Mouse (Mus musculus) layer of hippocampus, adult 2 months (tissue): ENCODE results near the gene Acad11. TPM values are rescaled to one million over a fixed set of nuclear protein-coding genes. Genes with fewer than 3 reads are reported as not detected.

Experiments used
- DNase-seq, 2 experiments: peaks; one replicate each; pipeline ENCODE4 v3.0.0; 2022; ENCODE audit warnings: low spot score in 2 of 2
- H3K27ac ChIP-seq: fragments of 200-600 bp; 2 replicates; pipeline ENCODE4 v1.8.1; 2022
- H3K4me3 ChIP-seq: fragments of 200-600 bp; 2 replicates; pipeline ENCODE4 v1.8.1; 2022; ENCODE audit warnings: mild to moderate bottlenecking
- CTCF ChIP-seq: fragments of 200-600 bp; conservative IDR thresholded peaks from 2 replicates; pipeline ENCODE4 v1.8.1; 2022; ENCODE audit warnings: antibody characterized with exemption, mild to moderate bottlenecking, moderate library complexity
- total RNA-seq, 2 experiments: library from RNA; stranded (reverse); gene quantifications; 2 replicates each; pipeline ENCODE4 v1.2.3; 2021

The Acad11 gene
- total RNA-seq, 2 experiments from 2014 or later = 22.4 to 24.8 TPM

GRCm38 (mm10) chr9:104043676-104044075, 19.5 kb upstream of the Acad11 start:
- no peak for TF ChIP-seq CTCF

GRCm38 (mm10) chr9:104051028-104051427, 12.1 kb upstream of the Acad11 start:
- TF ChIP-seq CTCF = no peak
- no peak for DNase-seq
- Histone ChIP-seq H3K4me3 (no peak overlapping the region), H3K27ac (no peak overlapping the region)

More at GRCm38 (mm10) chr9:104043676-104044075, 19.5 kb upstream of the Acad11 start:
- Histone ChIP-seq H3K27ac (no peak overlapping the region), H3K4me3 (no peak overlapping the region)
- no peak for DNase-seq

DNA sequence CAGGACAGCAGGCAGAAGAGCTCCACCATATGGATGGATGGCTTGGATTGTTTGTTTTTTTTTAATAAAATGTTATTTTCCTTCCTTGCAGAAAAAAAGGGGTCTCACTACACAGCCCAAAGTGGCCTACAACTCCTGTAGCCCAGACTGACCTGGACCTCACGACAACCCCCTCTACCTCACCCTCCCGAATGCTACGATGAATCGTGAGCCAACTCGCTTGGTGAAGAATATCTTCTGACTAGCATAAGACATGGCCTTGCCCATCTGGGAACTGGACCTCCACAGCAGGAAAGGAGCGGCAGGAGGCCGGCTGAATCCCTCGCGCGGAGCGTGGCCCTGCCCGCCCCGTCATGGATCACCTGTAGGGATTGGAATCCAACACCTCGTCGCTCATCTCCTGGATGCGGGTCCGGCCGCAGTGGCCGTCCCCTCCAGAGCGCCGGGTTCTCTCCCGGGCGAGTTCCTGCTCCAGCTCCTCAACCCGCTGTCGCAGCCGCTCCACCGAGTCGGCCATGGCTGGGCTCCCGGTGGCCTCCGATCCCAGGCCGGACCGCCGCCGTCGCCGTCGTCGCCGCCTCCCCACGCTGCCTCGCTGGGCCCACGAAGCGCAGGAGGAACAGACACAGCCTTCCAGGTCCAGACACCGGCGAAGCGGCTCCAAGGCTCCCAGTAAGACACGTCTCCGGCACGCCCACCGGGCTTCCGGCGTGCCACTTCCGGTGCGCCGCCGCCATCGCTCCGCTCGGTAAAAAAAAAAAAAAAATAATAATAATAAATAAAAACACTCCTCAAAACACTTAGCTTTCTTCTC, 540 bp upstream of the Acad11 start, which contains the start of gene Uba5:
Gene Uba5, minus strand, starts transcription at position 705 of the 814 bp plus-strand sequence.
- TF ChIP-seq CTCF = no peak

DNA sequence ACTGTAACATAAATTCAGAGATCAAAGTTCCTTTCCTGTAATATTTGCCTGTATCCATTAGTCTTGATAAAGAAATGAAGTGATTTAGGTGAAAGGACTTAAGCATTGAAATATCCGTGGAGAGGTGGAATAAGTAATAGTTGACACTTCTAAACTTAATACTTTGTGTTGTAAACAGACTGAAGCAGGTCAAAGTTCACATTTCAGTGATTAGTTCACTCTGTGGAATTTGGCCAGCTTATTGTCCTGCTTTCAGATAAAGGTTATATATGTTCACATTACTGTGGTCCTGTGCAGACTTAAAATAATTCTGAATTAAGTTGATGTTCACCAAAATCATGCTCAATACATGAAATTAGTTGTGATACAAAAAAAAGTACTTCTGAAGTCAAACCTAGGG, 1.4 kb downstream of the Acad11 start:
- TF ChIP-seq CTCF = no peak
- no peak for DNase-seq
- no peak overlapping the region for H3K27ac ChIP-seq
- no peak overlapping the region; the same call in 1 of the 2 replicates for H3K4me3 ChIP-seq

More for the DNA sequence above, 540 bp upstream of the Acad11 start, which contains the start of gene Uba5:
- H3K4me3 ChIP-seq = peak within 1 kb of the TSS; percentile 73
- peak within 1 kb of the TSS; percentile 98 for H3K27ac ChIP-seq
- peak; percentile 47 to 66 for DNase-seq

- no peak for DNase-seq
- Histone ChIP-seq H3K27ac (no peak overlapping the region), H3K4me3 (no peak overlapping the region)
- TF ChIP-seq CTCF = no peak
Observed at GRCm38 (mm10) chr9:104070241-104070640, 7.1 kb downstream of the Acad11 start.

DNA sequence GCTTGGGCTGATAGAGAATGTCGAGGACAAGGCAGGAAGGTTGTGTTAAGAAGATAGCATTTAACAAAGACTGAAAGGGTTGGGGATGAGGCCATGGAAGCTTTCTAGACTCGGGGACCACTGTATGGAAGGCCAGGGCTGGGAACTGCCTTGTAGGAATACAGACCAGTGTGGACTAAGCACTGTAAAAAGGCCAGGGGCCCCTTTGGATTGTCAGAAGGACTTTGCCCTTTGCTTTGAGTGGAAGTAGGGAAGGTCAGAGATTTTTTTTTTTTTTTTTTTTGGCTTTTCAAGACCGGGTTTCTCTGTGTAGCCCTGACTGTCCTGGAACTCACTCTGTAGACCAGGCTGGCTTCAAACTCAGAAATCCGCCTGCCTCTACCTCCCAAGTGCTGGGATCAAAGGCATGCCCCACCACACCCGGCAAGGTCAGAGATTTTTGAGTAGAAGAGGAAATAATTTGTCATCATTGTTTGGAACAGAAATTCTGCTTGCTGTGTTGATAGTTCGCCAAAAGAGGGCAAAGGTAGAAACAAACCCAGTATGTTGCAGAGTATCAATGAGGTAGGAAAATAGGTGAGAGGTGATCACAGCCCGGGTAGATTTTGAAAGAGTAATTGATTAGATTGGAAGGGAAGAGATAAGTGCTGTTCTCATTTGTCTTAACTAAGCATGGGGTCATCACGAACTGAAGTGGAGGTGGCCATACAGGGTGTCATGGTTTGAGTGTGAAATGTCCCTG, 7.9 kb downstream of the Acad11 start:
- Histone ChIP-seq H3K4me3 (no peak overlapping the region), H3K27ac (no peak overlapping the region)
- DNase-seq = no peak
- no peak for TF ChIP-seq CTCF

DNA sequence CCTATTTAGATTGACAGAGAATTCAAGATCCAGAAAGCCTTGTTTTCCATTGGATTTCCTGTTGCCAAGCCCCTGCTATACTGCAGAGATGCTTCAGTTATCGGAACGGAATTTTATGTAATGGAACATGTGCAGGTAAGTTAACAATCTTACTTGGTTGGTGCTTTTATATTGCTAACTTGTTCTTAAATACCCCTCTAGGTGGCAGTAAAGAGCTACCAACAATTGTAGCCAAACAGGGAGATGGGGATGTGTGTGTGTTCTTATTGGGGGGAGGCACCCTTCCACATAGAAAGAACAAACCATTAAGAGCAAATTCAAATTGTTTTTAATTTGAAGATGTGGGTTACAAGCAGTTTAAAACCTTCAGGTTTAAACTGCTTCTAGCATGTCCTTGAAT, 12.6 kb downstream of the Acad11 start:
- H3K27ac ChIP-seq = no peak overlapping the region
- H3K4me3 ChIP-seq = no peak overlapping the region
- TF ChIP-seq CTCF = peak; percentile 84
- no peak for DNase-seq

GRCm38 (mm10) chr9:104078780-104079179, 15.6 kb downstream of the Acad11 start:
- no peak for DNase-seq
- no peak for TF ChIP-seq CTCF
- peak overlapping the region; percentile 28; the same call in 1 of the 2 replicates for H3K27ac ChIP-seq
- H3K4me3 ChIP-seq = no peak overlapping the region

GRCm38 (mm10) chr9:104079379-104079778, 16.2 kb downstream of the Acad11 start:
- Histone ChIP-seq H3K27ac (peak overlapping the region; percentile 19; the same call in 1 of the 2 replicates), H3K4me3 (no peak overlapping the region)
- DNase-seq = peak in 1 of 2 experiments; percentile 48
- peak; percentile 83 for TF ChIP-seq CTCF

DNA sequence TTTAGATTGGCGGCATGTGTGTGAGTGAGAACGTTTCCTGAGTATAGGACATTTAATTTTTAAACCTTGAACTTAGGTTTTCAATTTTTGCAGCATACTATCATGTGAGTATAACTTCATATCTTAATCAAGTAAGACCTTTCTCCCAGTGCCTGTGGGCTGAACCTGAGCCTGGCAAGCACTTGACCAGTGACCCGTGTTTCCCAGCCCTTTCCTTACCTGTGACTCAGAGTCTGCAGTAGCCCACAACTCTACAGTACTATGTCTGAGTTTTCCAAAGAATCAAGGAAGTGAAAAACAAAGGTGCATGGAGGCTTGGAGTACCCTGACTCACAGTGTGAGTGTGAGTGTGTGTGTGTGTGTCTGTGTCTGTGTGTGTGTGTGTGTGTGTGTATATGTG, 16.9 kb downstream of the Acad11 start:
- Histone ChIP-seq H3K27ac (no peak overlapping the region), H3K4me3 (no peak overlapping the region)
- no peak for DNase-seq
- no peak for TF ChIP-seq CTCF

- no peak for TF ChIP-seq CTCF
- no peak overlapping the region for H3K4me3 ChIP-seq
- DNase-seq = no peak
Observed at GRCm38 (mm10) chr9:104085730-104086429, 22.7 kb downstream of the Acad11 start.

GRCm38 (mm10) chr9:104088555-104088954, 25.4 kb downstream of the Acad11 start:
- Histone ChIP-seq H3K4me3 (no peak overlapping the region), H3K27ac (peak overlapping the region; percentile 52; the same call in 1 of the 2 replicates)
- no peak for TF ChIP-seq CTCF
- DNase-seq = no peak

More at GRCm38 (mm10) chr9:104085730-104086429, 22.7 kb downstream of the Acad11 start:
- H3K27ac ChIP-seq = no peak overlapping the region
